Mouse (Mus musculus) spleen, adult 2 months (tissue): Measurements from ENCODE around the gene Sgk1.

Experiments used
- CTCF ChIP-seq: fragments of 200-500 bp; IDR thresholded peaks from 2 replicates; pipeline ENCODE4 v1.5.1; 2011; ENCODE audit warnings: mild to moderate bottlenecking, inconsistent platforms; ENCODE audit not compliant: insufficient read depth, insufficient read length, insufficient replicate concordance; ENCODE audit errors: extremely low read depth
- POLR2A ChIP-seq: fragments of 200-500 bp; IDR thresholded peaks from 2 replicates; pipeline ENCODE4 v1.6.1; 2011; ENCODE audit warnings: low read depth, low read length, inconsistent platforms

DNA sequence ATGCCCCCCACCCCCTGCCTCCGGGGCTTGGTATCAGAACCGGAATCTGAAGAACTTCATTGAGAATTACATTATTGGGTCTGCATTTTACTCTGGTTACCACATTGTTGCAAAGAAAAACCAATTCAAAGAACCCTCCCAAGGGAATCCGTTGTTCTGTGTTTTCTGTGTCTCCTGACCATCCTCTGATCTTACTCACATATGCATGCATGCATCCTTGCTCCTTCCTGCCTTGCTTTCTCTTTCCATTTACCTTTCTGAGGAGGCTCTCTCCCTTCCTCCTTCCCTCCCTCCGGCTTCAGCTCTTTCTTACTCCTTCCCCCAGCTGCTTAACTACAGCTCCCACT lies 174 bp upstream of the Sgk1 start:
- TF ChIP-seq CTCF = no peak
- no peak for TF ChIP-seq POLR2A
